Mouse (Mus musculus): Measurements from ENCODE around the gene Eea1.

DNA sequence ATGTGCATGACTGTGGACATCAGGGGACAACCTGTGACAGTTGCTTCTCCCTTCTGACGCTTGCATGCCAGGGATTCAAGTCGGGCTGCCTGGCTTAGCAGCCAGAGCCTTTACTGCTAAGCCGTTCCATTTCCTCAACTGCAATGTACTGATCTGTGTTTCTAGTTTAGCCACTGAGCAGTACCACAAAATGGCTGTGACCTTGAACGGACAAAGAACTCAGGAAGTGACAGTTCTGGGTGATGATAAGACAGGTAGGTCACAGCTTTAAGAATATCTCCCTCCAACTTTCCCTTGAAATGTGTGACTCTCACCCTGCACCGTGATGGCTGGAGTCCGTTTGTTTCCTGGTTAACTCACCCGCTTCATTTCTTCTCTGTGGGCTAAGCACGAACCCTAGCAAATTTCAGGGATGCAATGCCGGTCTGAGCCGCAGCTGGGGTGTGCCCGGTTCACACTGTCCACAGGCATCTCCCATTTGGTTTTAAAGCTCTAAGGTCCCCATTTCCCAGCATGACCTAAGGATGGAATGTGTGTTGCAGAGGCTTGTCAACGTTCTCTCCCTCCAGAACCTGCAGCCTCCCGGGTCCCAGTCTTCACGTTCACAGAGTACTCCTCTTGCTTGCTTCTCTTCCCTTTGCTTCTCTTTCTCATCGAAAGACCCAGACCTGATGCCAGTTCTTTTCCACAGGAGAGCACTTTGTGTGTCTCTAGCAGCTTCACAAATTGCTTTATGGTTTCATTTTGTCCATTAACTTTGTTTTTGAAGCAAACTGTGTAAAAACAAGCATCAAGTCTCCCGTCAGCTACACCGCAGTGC is 46.2 kb upstream of the Eea1 start:
- TF ChIP-seq POLR2A (IDR thresholded peaks at IDR 0.05; ENCODE audit: low read depth, low read length) = no peak
- no peak for TF ChIP-seq CTCF (IDR thresholded peaks at IDR 0.05; ENCODE audit: extremely low read depth, insufficient read length, insufficient replicate concordance, low read depth, low read length)

Measured in small intestine, adult 2 months (tissue).